Mouse (Mus musculus) liver, embryonic 14.5 days (tissue): ENCODE results near the gene Csdc2. TPM values are rescaled to one million over a fixed set of nuclear protein-coding genes. Genes with fewer than 3 reads are reported as not detected.

Experiments used
- ATAC-seq: fragments of 200-750 bp; cut with Nextera tagmentation; 2 replicates; pipeline ENCODE4 v1.8.0; 2017; ENCODE audit warnings: moderate number of reproducible peaks, mild to moderate bottlenecking, moderate library complexity; ENCODE audit not compliant: insufficient read depth
- DNase-seq, 3 experiments: peaks; one replicate each; pipeline ENCODE4 v3.0.0-alpha.2; 2012 to 2013; ENCODE audit warnings: low read depth in 3 of 3, low spot score in 3 of 3
- H3K27ac ChIP-seq: fragments of 300-500 bp; sonication (generic); 2 replicates; pipeline ENCODE4 v1.5.1; 2014; ENCODE audit warnings: moderate library complexity, mild to moderate bottlenecking, control low read depth, inconsistent platforms
- H3K27me3 ChIP-seq: fragments of 300-500 bp; sonication (generic); 2 replicates; pipeline ENCODE4 v1.6.1; 2014; ENCODE audit warnings: mild to moderate bottlenecking, low read length, moderate library complexity; ENCODE audit not compliant: control insufficient read depth, insufficient read depth
- H3K36me3 ChIP-seq: fragments of 300-500 bp; sonication (generic); replicated peaks from 2 replicates; pipeline ENCODE4 v1.6.1; 2014; ENCODE audit warnings: low read depth; ENCODE audit not compliant: control insufficient read depth, insufficient read depth
- H3K4me1 ChIP-seq, 2 experiments: fragments of 200-500 bp in 1 of 2; fragments of 300-500 bp in 1 of 2; sonication (generic) in 1 of 2; replicated peaks; 2 replicates each; pipeline ENCODE4 v1.6.1; 2012 to 2014; ENCODE audit warnings: antibody characterized with exemption in 1 of 2, inconsistent platforms in 1 of 2, low read length in 1 of 2; ENCODE audit not compliant: control insufficient read depth in 2 of 2, insufficient read depth in 2 of 2
- H3K4me2 ChIP-seq: fragments of 300-500 bp; sonication (generic); 2 replicates; pipeline ENCODE4 v1.6.1; 2014; ENCODE audit warnings: low read depth, mild to moderate bottlenecking, control low read depth, moderate library complexity
- H3K4me3 ChIP-seq, 2 experiments: fragments of 200-500 bp in 1 of 2; fragments of 300-500 bp in 1 of 2; sonication (generic) in 1 of 2; 2 replicates each; pipeline ENCODE4 v1.5.1; 2012 to 2014; ENCODE audit warnings: low read depth in 2 of 2, low read length in 2 of 2, mild to moderate bottlenecking in 2 of 2, control low read depth in 1 of 2, inconsistent platforms in 1 of 2, moderate library complexity in 1 of 2; ENCODE audit not compliant: insufficient read depth in 1 of 2
- H3K9ac ChIP-seq: fragments of 300-500 bp; sonication (generic); replicated peaks from 2 replicates; pipeline ENCODE4 v1.6.1; 2014; ENCODE audit warnings: mild to moderate bottlenecking, control low read depth, moderate library complexity
- H3K9me3 ChIP-seq: fragments of 300-500 bp; sonication (generic); 2 replicates; pipeline ENCODE4 v1.6.1; 2016; ENCODE audit warnings: low read length, mixed read lengths; ENCODE audit not compliant: control insufficient read depth
- CTCF ChIP-seq: IDR thresholded peaks from 2 replicates; pipeline ENCODE4 v1.5.1; 2016; ENCODE audit warnings: antibody characterized with exemption, low read depth, control low read depth
- EP300 ChIP-seq: IDR thresholded peaks from 2 replicates; pipeline ENCODE4 v1.6.1; 2016; ENCODE audit warnings: antibody characterized with exemption, low read depth
- WGBS: fragments of 180-500 bp; shearing (Covaris S2); extraction: QIAGEN DNeasy Blood & Tissue Kit; methylation state at CpG from one replicate; pipeline ENCODE4 v1.1.7; 2014; ENCODE audit not compliant: insufficient replicate concordance; 5-methylcytosine and 5-hydroxymethylcytosine counted together
- polyA plus RNA-seq, 2 experiments: library from polyadenylated mRNA; depleted of rRNA in 1 of 2; stranded (reverse) in 1 of 2; unstranded in 1 of 2; fragments of >200 nt; fragmentation: Nextera tagmentation in 1 of 2; extraction: Ambion mirVana in 1 of 2; gene quantifications; 2 replicates each; pipeline versions ENCODE4 v1.2.1 to v1.2.3; 2012 to 2014

Csdc2 gene
- polyA plus RNA-seq, 2 experiments = 0.45 to 0.52 TPM

GRCm38 (mm10) chr15:81921255-81921654 is 15.3 kb upstream of the Csdc2 start:
- Histone ChIP-seq H3K27me3 (no peaks in the 10 kb centered on the region), H3K36me3 (peaks cover 6% of the 10 kb centered on the region), H3K4me3 (no peak overlapping the region), H3K27ac (no peak overlapping the region), H3K9ac (no peak overlapping the region), H3K4me1 (peaks cover 11 to 17% of the 10 kb centered on the region in 2 experiments; a peak in 3 of 4 replicates), H3K4me2 (no peak overlapping the region), H3K9me3 (no peaks in the 10 kb centered on the region)
- DNase-seq (no peak), ATAC-seq (no peak)
- TF ChIP-seq CTCF (no peak), EP300 (no peak)
- 68% methylated on average over 5 of the region's 5 CpGs for WGBS

DNA sequence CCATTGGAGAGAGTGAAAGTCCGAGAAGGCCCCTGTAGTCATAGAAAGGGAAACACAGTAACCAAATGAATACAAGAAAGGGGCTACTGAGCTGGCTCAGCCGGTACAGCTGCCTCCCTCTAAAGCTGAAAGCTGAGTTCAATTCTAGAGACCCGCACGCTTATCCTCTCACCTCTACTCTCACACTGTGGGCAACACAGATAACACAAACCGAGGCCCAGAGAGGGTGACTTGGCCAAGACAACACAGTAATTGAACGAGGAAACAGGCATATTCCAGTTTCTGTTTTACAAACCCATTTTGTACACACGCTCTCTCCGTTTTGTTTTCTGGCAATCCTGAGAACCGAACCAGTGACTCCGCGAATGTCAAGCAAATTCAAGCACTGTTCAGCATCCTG is 11.6 kb upstream of the Csdc2 start:
- Histone ChIP-seq H3K4me1 (peaks cover 14 to 21% of the 10 kb centered on the region in 2 experiments; a peak in 3 of 4 replicates), H3K36me3 (peaks cover 2% of the 10 kb centered on the region), H3K27ac (peak overlapping the region; percentile 75), H3K4me3 (peak overlapping the region; percentile 66 to 72), H3K27me3 (no peaks in the 10 kb centered on the region), H3K9ac (peak overlapping the region; percentile 70), H3K4me2 (peak overlapping the region; percentile 80), H3K9me3 (no peaks in the 10 kb centered on the region)
- WGBS = 33% methylated on average over 11 of the region's 11 CpGs
- TF ChIP-seq CTCF (no peak), EP300 (no peak; the same call in 1 of the 2 replicates)
- ATAC-seq (peak; percentile 53), DNase-seq (peak; percentile 39 to 55 (median 45))

DNA sequence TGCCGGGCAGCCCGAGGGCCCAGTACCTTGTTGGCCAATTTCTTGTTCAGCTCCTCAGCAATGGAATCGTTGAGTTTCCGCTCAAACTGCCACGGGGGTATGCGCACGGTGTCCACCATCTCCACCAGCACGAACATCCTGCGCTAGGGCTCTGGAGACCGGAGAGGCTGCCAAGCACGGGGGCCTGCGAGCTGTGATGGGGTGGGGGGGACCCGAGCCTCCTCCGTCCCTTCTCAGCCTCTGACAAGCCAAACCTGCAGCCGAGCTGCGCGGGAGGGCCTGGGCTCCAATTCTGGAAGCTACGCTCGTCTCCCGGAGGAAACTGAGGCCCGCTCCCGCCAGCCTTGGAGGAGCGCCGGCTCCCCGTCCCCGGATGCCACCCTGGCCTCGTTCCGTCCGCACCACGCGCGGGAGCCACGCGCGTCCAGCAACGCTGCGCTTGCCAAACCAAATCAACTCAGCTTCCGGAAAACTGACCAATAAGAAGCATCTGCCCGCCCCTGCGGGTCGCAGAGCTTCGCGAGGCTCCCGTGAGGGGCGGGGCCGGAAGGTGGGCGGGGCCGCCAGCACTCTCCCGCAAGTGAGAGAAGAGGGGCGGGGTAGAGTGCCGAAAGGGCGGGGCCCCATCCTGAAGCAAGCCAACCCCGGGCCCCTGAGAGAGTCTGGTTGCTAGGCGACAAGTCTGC is 10.7 kb upstream of the Csdc2 start, which contains the start of gene Polr3h:
TSS of gene Polr3h (minus strand) at position 481 of the 686 bp plus-strand sequence.
- ATAC-seq (peak; percentile 90), DNase-seq (peak; percentile 91 to 95 (median 94))
- Histone ChIP-seq H3K4me3 (peak within 1 kb of the TSS; percentile 66 to 72), H3K36me3 (peaks cover 2% of the 10 kb centered on the region), H3K27ac (peak within 1 kb of the TSS; percentile 75), H3K4me2 (peak within 1 kb of the TSS; percentile 80), H3K27me3 (no peaks in the 10 kb centered on the region), H3K9me3 (no peaks in the 10 kb centered on the region), H3K4me1 (peaks cover 14 to 21% of the 10 kb centered on the region in 2 experiments; a peak in 3 of 4 replicates), H3K9ac (peak within 1 kb of the TSS; percentile 70)
- TF ChIP-seq EP300 = no peak
- TF ChIP-seq CTCF = no peak
- 1% methylated on average over 54 of the region's 54 CpGs for WGBS

DNA sequence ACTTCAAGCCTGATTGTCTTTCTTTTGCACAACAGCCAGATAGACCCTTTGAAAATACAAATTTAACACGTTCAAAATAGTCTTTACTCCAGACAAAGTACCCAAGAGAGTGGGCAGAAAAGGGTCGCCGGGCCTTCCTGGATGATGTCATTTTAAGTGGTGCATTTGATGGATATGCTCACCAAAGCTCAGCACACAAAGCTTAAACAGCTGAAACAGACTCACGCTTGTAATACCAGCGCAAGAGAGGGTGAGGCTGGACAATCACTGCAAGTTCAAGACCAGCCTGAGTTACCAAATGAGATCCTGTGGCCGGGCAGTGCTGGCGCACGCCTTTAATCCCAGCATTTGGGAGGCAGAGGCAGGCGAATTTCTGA is 10.1 kb upstream of the Csdc2 start:
- no peak for TF ChIP-seq CTCF
- no peak for TF ChIP-seq EP300
- no peak for ATAC-seq
- Histone ChIP-seq H3K4me1 (peaks cover 14 to 21% of the 10 kb centered on the region in 2 experiments; a peak in 3 of 4 replicates), H3K4me3 (no peak overlapping the region; a peak in 1 of 4 replicates), H3K27me3 (no peaks in the 10 kb centered on the region), H3K9ac (no peak overlapping the region), H3K9me3 (no peaks in the 10 kb centered on the region), H3K36me3 (peaks cover 2% of the 10 kb centered on the region), H3K4me2 (peak overlapping the region; percentile 80), H3K27ac (no peak overlapping the region)
- 37% methylated on average over 9 of the region's 9 CpGs for WGBS
- no peak for DNase-seq

DNA sequence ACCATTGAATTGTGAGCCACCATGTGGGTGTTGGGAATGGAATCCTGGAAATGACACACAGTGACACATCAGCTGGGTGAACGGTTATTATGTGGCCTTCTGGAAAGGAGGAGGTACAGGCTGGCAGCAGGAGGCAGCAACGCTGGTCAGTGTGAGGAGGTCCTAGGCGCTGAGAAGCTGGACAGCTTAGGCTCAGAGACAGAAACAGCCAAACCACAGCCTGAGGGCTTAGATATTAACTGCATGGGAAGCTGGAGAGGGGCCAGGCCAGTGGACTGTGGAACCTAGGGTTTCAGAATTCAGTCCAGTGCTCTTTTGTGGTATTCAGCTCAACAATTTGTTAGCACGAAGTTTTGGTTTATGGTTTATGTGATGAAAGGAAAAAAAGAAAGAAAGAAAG is 8.8 kb upstream of the Csdc2 start:
- Histone ChIP-seq H3K4me1 (peaks cover 14 to 21% of the 10 kb centered on the region in 2 experiments; a peak in 3 of 4 replicates), H3K4me3 (no peak overlapping the region), H3K27me3 (no peaks in the 10 kb centered on the region), H3K9me3 (no peaks in the 10 kb centered on the region), H3K27ac (no peak overlapping the region), H3K9ac (no peak overlapping the region), H3K4me2 (no peak overlapping the region), H3K36me3 (peaks cover 2% of the 10 kb centered on the region)
- ATAC-seq (no peak), DNase-seq (no peak)
- WGBS = 35% methylated on average over 4 of the region's 4 CpGs
- TF ChIP-seq CTCF (no peak), EP300 (no peak)
